Mouse (Mus musculus): ENCODE data around the gene Dnah6. TPM values are rescaled to one million over a fixed set of nuclear protein-coding genes. Genes with fewer than 3 reads are reported as not detected.
A peak's percentile ranks its signal among the peaks of the same experiment; 100 is the strongest.

Gene Dnah6
- total RNA-seq, 2 experiments from 2014 or later: 0.08 to 0.11 TPM

- intact Hi-C loops (cut with DNase I): no loop called here
- no peak for DNase-seq (ENCODE audit: low spot score)
These were observed 10.7 kb upstream of the Dnah6 start for GRCm38 (mm10) chr6:73232152-73232584.

GRCm38 (mm10) chr6:73228881-73229280 is 7.4 kb upstream of the Dnah6 start:
- intact Hi-C loops (cut with DNase I): loop anchor here (5.0 to 10.0 kb wide), 3 partner anchors 72 to 584 kb away; no protein-coding TSS in a partner anchor
- no peak for DNase-seq (ENCODE audit: low spot score)

GRCm38 (mm10) chr6:73228408-73228807 is 7.0 kb upstream of the Dnah6 start:
- DNase-seq (ENCODE audit: low spot score): peak; percentile 27
- intact Hi-C loops (cut with DNase I): loop anchor here (5.0 to 10.0 kb wide), 3 partner anchors 71 to 584 kb away; no protein-coding TSS in a partner anchor

GRCm38 (mm10) chr6:73227376-73228158 is 6.1 kb upstream of the Dnah6 start:
- DNase-seq (ENCODE audit: low spot score): no peak
- intact Hi-C loops (cut with DNase I): loop anchor here (5.0 to 10.0 kb wide), 3 partner anchors 70 to 583 kb away; no protein-coding TSS in a partner anchor

GRCm38 (mm10) chr6:73222841-73223526 is 1.5 kb upstream of the Dnah6 start:
- peak; percentile 77 for DNase-seq (ENCODE audit: low spot score)
- intact Hi-C loops (cut with DNase I): loop anchor here (10.0 kb wide), 1 partner anchor 578 kb away; no protein-coding TSS in a partner anchor

GRCm38 (mm10) chr6:73221958-73222735 is 696 bp upstream of the Dnah6 start:
- no peak for DNase-seq (ENCODE audit: low spot score)
- intact Hi-C loops (cut with DNase I): loop anchor here (10.0 kb wide), 1 partner anchor 577 kb away; no protein-coding TSS in a partner anchor

GRCm38 (mm10) chr6:73211602-73212001 is 9.8 kb downstream of the Dnah6 start:
- no peak for DNase-seq (ENCODE audit: low spot score)
- intact Hi-C loops (cut with DNase I): no loop called here

- no peak for DNase-seq (ENCODE audit: low spot score)
- intact Hi-C loops (cut with DNase I): no loop called here
These were observed 10.4 kb downstream of the Dnah6 start for GRCm38 (mm10) chr6:73211036-73211435.

GRCm38 (mm10) chr6:73210445-73210972 is 10.9 kb downstream of the Dnah6 start:
- intact Hi-C loops (cut with DNase I): no loop called here
- DNase-seq (ENCODE audit: low spot score): no peak

- intact Hi-C loops (cut with DNase I): no loop called here
- no peak for DNase-seq (ENCODE audit: low spot score)
These were observed 11.9 kb downstream of the Dnah6 start for GRCm38 (mm10) chr6:73209598-73209997.

GRCm38 (mm10) chr6:73204937-73205336 is 16.5 kb downstream of the Dnah6 start:
- no peak for DNase-seq (ENCODE audit: low spot score)

GRCm38 (mm10) chr6:73203724-73204123 is 17.7 kb downstream of the Dnah6 start:
- no peak for DNase-seq (ENCODE audit: low spot score)
- intact Hi-C loops (cut with DNase I): no loop called here

More at GRCm38 (mm10) chr6:73204937-73205336, 16.5 kb downstream of the Dnah6 start:
- intact Hi-C loops (cut with DNase I): no loop called here

GRCm38 (mm10) chr6:73195291-73195690 is 26.2 kb downstream of the Dnah6 start:
- intact Hi-C loops (cut with DNase I): no loop called here
- no peak for DNase-seq (ENCODE audit: low spot score)

GRCm38 (mm10) chr6:73190756-73191155 is 30.7 kb downstream of the Dnah6 start:
- DNase-seq (ENCODE audit: low spot score): no peak
- intact Hi-C loops (cut with DNase I): no loop called here

- no peak for DNase-seq (ENCODE audit: low spot score)
- intact Hi-C loops (cut with DNase I): no loop called here
These were observed 37.2 kb downstream of the Dnah6 start for GRCm38 (mm10) chr6:73184276-73184675.

GRCm38 (mm10) chr6:73182987-73183386 is 38.5 kb downstream of the Dnah6 start:
- DNase-seq (ENCODE audit: low spot score): no peak
- intact Hi-C loops (cut with DNase I): no loop called here

GRCm38 (mm10) chr6:73182410-73182809 is 39.0 kb downstream of the Dnah6 start:
- intact Hi-C loops (cut with DNase I): no loop called here
- DNase-seq (ENCODE audit: low spot score): no peak

- DNase-seq (ENCODE audit: low spot score): no peak
These were observed 39.4 kb downstream of the Dnah6 start for GRCm38 (mm10) chr6:73182006-73182405.

GRCm38 (mm10) chr6:73175156-73175555 is 46.3 kb downstream of the Dnah6 start:
- DNase-seq (ENCODE audit: low spot score): no peak
- intact Hi-C loops (cut with DNase I): no loop called here

More at GRCm38 (mm10) chr6:73182006-73182405, 39.4 kb downstream of the Dnah6 start:
- intact Hi-C loops (cut with DNase I): no loop called here

- no peak for DNase-seq (ENCODE audit: low spot score)
- intact Hi-C loops (cut with DNase I): no loop called here
These were observed 54.2 kb downstream of the Dnah6 start for GRCm38 (mm10) chr6:73167230-73167629.
